Mouse (Mus musculus): ENCODE results near the gene Arap1. TPM values are rescaled to one million over a fixed set of nuclear protein-coding genes. Genes with fewer than 3 reads are reported as not detected.

Gene Arap1
- polyA plus RNA-seq, 1 experiment from 2014 or later, result 13.4 TPM

- Histone ChIP-seq H3K4me3 (replicated peaks) (no peak overlapping the region), H3K4me2 (no peak overlapping the region), H3K36me3 (replicated peaks) (no peaks in the 10 kb centered on the region), H3K9ac (no peak overlapping the region), H3K27me3 (peaks cover 27% of the 10 kb centered on the region), H3K9me3 (no peaks in the 10 kb centered on the region), H3K4me1 (peaks cover 10% of the 10 kb centered on the region), H3K27ac (no peak overlapping the region)
- ATAC-seq (ENCODE audit: low FRiP score), result no peak
- WGBS, result 77% methylated on average over 6 of the region's 6 CpGs
Observed at GRCm38 (mm10) chr7:101316591-101317001, 31.3 kb upstream of the Arap1 start.

DNA sequence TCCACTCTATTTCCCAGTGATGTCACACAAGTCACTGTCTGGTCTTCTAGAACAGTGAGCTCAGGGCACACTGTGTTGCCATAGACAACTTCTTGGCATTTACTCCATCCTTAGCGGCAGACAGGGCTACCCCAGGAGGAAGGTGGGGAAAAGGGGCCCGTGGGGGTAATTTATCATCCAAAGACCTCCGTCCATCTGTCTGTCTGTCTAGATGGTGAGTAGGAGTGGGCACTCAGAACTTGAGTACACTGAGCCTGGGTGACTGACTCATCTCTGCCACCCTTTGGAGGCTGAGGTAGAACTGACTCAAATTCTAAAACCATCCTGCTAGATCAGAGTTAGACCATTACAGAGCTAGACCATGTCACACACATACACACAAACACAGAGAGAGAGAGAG is 30.9 kb upstream of the Arap1 start, which contains the start of gene Stard10:
Gene Stard10 (plus strand): TSS at position 73 of the 400 bp plus-strand sequence.
- peaks cover 31% of the 10 kb centered on the region for H3K27me3 ChIP-seq
- H3K36me3 ChIP-seq (replicated peaks), result no peaks in the 10 kb centered on the region
- H3K27ac ChIP-seq, result no peak within 1 kb of the TSS
- no peak within 1 kb of the TSS for H3K4me2 ChIP-seq
- no peak within 1 kb of the TSS for H3K9ac ChIP-seq
- no peak within 1 kb of the TSS for H3K4me3 ChIP-seq (replicated peaks)
- 82% methylated on average over 3 of the region's 3 CpGs for WGBS
- no peaks in the 10 kb centered on the region for H3K9me3 ChIP-seq
- no peak for ATAC-seq (ENCODE audit: low FRiP score)
- peaks cover 13% of the 10 kb centered on the region for H3K4me1 ChIP-seq

DNA sequence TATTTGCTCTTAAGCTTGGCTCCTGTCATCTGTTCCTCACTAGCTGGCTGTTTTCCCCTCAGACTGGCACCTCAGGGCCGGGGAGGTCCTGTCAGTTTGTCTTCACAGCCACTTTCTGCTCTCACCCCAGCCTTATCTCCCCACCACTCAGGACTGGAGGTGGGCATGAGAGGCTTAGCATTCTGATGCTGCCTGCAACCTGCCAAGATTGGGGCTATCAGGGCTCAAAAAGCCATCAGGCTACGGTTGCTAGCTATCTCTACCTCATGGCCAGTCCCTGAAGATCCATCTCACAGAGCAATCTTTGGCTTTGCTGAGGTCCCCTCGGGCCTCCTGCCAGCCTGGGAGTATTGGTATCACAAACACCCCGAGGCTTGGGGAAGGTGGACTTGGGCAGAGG is 29.0 kb upstream of the Arap1 start:
- H3K9ac ChIP-seq, result no peak overlapping the region
- WGBS, result 66% methylated on average over 4 of the region's 4 CpGs
- H3K4me3 ChIP-seq (replicated peaks), result no peak overlapping the region

DNA sequence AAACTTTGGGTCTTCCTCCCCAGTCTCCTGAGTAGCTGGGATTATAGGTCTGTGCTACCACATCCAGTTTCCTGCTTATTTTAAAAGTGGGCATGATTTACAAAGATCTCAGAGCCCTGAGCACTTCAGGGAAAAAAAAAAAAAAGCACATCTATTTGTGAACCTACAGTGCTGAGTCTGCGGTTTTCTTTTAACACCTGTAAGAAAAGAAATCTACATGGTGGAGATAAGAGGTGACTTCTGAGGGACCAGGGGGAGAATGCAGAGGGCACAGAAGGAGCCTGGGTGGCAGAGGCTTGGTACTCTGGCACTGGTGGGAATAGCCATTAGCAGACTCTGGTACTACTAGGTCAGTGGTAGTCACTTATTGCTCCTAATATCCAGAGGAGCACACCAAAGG is 28.1 kb upstream of the Arap1 start:
- Histone ChIP-seq H3K4me1 (peaks cover 22% of the 10 kb centered on the region), H3K9me3 (no peaks in the 10 kb centered on the region), H3K4me2 (no peak overlapping the region), H3K27ac (no peak overlapping the region), H3K9ac (no peak overlapping the region), H3K27me3 (peaks cover 50% of the 10 kb centered on the region), H3K36me3 (replicated peaks) (no peaks in the 10 kb centered on the region), H3K4me3 (replicated peaks) (no peak overlapping the region)
- WGBS, result 96% methylated on average over 1 of the region's 1 CpGs
- no peak for ATAC-seq (ENCODE audit: low FRiP score)

More for the DNA sequence above, 29.0 kb upstream of the Arap1 start:
- Histone ChIP-seq H3K36me3 (replicated peaks) (no peaks in the 10 kb centered on the region), H3K4me1 (peaks cover 22% of the 10 kb centered on the region), H3K27me3 (peaks cover 46% of the 10 kb centered on the region), H3K9me3 (no peaks in the 10 kb centered on the region), H3K4me2 (no peak overlapping the region), H3K27ac (no peak overlapping the region)
- no peak for ATAC-seq (ENCODE audit: low FRiP score)

- peaks cover 50% of the 10 kb centered on the region for H3K27me3 ChIP-seq
- peak overlapping the region; percentile 86 for H3K4me3 ChIP-seq (replicated peaks)
- peaks cover 22% of the 10 kb centered on the region for H3K4me1 ChIP-seq
- H3K4me2 ChIP-seq, result peak overlapping the region; percentile 99
- 5% methylated on average over 28 of the region's 37 CpGs for WGBS
- no peaks in the 10 kb centered on the region for H3K9me3 ChIP-seq
- no peaks in the 10 kb centered on the region for H3K36me3 ChIP-seq (replicated peaks)
- peak overlapping the region; percentile 77 for H3K9ac ChIP-seq
- H3K27ac ChIP-seq, result no peak overlapping the region
- ATAC-seq (ENCODE audit: low FRiP score), result peak; percentile 83
Observed at GRCm38 (mm10) chr7:101320399-101321217, 27.3 kb upstream of the Arap1 start.

- no peaks in the 10 kb centered on the region for H3K9me3 ChIP-seq
- ATAC-seq (ENCODE audit: low FRiP score), result peak; percentile 84
- peak overlapping the region; percentile 99 for H3K4me2 ChIP-seq
- H3K4me1 ChIP-seq, result peaks cover 22% of the 10 kb centered on the region
- peaks cover 50% of the 10 kb centered on the region for H3K27me3 ChIP-seq
- WGBS, result under 1% methylated on average over 57 of the region's 61 CpGs
- no peak overlapping the region for H3K27ac ChIP-seq
- H3K4me3 ChIP-seq (replicated peaks), result peak overlapping the region; percentile 86
- H3K9ac ChIP-seq, result peak overlapping the region; percentile 77
- H3K36me3 ChIP-seq (replicated peaks), result no peaks in the 10 kb centered on the region
Observed at GRCm38 (mm10) chr7:101321218-101321827, 26.5 kb upstream of the Arap1 start.

GRCm38 (mm10) chr7:101323141-101323594 is 24.7 kb upstream of the Arap1 start:
- Histone ChIP-seq H3K4me1 (peaks cover 22% of the 10 kb centered on the region), H3K27ac (no peak overlapping the region), H3K9ac (no peak overlapping the region), H3K36me3 (replicated peaks) (no peaks in the 10 kb centered on the region), H3K27me3 (peaks cover 50% of the 10 kb centered on the region), H3K4me2 (no peak overlapping the region), H3K9me3 (no peaks in the 10 kb centered on the region), H3K4me3 (replicated peaks) (no peak overlapping the region)
- no peak for ATAC-seq (ENCODE audit: low FRiP score)
- 68% methylated on average over 4 of the region's 4 CpGs for WGBS

DNA sequence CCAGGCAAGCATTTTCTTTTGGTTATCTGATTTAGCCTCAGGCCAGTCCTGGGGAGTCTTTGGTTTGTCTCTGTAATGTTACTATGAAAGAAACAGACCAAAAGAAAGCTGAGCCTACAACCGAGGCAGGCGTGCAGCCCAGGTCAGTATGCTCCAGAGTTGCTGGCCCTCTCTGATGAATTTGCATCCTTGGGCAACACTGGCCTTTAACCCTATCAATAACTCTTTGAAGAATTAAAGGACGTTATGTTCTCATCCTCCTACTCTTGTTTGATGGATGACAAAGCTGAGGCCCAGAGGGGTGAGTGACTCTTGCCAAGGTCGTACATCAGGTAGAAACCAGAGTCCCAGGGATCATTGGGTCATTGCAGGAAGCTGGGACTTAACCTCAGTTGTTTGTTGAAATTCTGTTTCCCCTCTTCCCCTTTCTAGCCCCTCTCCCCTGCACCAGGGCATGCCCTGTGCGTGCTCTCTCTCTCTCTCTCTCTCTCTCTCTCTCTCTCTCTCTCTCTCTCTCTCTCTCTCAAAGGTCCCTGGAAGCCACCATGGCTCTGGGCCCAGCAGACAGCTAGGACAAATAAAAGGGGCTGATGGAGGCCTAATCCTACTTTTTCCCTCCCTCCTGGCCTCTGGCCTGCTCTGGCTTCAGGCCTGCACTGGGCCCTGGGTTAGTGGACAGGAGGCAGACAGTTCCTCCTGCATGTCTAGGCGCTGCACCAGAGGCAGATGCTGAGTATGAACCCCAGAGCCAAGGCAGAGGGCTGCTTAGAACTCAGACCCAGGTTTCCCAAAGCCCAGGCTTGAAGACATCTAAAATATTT is 23.5 kb upstream of the Arap1 start:
- no peak overlapping the region for H3K9ac ChIP-seq
- no peaks in the 10 kb centered on the region for H3K36me3 ChIP-seq (replicated peaks)
- no peak overlapping the region for H3K4me3 ChIP-seq (replicated peaks)
- peaks cover 40% of the 10 kb centered on the region for H3K27me3 ChIP-seq
- H3K4me2 ChIP-seq, result no peak overlapping the region
- peaks cover 30% of the 10 kb centered on the region for H3K4me1 ChIP-seq
- 75% methylated on average over 6 of the region's 6 CpGs for WGBS
- no peak overlapping the region for H3K27ac ChIP-seq
- ATAC-seq (ENCODE audit: low FRiP score), result no peak
- H3K9me3 ChIP-seq, result no peaks in the 10 kb centered on the region

GRCm38 (mm10) chr7:101326006-101326405 is 21.9 kb upstream of the Arap1 start:
- H3K4me2 ChIP-seq, result no peak overlapping the region
- H3K4me1 ChIP-seq, result peaks cover 27% of the 10 kb centered on the region
- no peaks in the 10 kb centered on the region for H3K9me3 ChIP-seq
- 82% methylated on average over 5 of the region's 5 CpGs for WGBS
- ATAC-seq (ENCODE audit: low FRiP score), result no peak
- no peak overlapping the region for H3K27ac ChIP-seq
- no peaks in the 10 kb centered on the region for H3K36me3 ChIP-seq (replicated peaks)
- no peak overlapping the region for H3K4me3 ChIP-seq (replicated peaks)
- H3K9ac ChIP-seq, result no peak overlapping the region
- H3K27me3 ChIP-seq, result peaks cover 27% of the 10 kb centered on the region

GRCm38 (mm10) chr7:101327263-101327662 is 20.6 kb upstream of the Arap1 start:
- Histone ChIP-seq H3K4me2 (no peak overlapping the region), H3K36me3 (replicated peaks) (no peaks in the 10 kb centered on the region), H3K4me1 (peaks cover 18% of the 10 kb centered on the region), H3K9ac (no peak overlapping the region), H3K4me3 (replicated peaks) (no peak overlapping the region), H3K27me3 (peaks cover 16% of the 10 kb centered on the region), H3K9me3 (no peaks in the 10 kb centered on the region), H3K27ac (no peak overlapping the region)
- 57% methylated on average over 5 of the region's 5 CpGs for WGBS
- ATAC-seq (ENCODE audit: low FRiP score), result no peak

GRCm38 (mm10) chr7:101327786-101328185 is 20.1 kb upstream of the Arap1 start:
- Histone ChIP-seq H3K27ac (no peak overlapping the region), H3K36me3 (replicated peaks) (no peaks in the 10 kb centered on the region), H3K4me1 (peaks cover 17% of the 10 kb centered on the region), H3K27me3 (peaks cover 12% of the 10 kb centered on the region), H3K4me2 (no peak overlapping the region), H3K9me3 (no peaks in the 10 kb centered on the region), H3K9ac (no peak overlapping the region), H3K4me3 (replicated peaks) (no peak overlapping the region)
- WGBS, result 97% methylated on average over 2 of the region's 2 CpGs
- ATAC-seq (ENCODE audit: low FRiP score), result no peak

- Histone ChIP-seq H3K27ac (peak overlapping the region; percentile 46), H3K9me3 (no peaks in the 10 kb centered on the region)
- ATAC-seq (ENCODE audit: low FRiP score), result 0 out of 2 replicates have a peak, but pooled peaks have one; percentile 67
Observed at GRCm38 (mm10) chr7:101328621-101329158, 19.2 kb upstream of the Arap1 start.

More at GRCm38 (mm10) chr7:101328621-101329158, 19.2 kb upstream of the Arap1 start:
- Histone ChIP-seq H3K4me3 (replicated peaks) (no peak overlapping the region), H3K4me1 (peaks cover 14% of the 10 kb centered on the region), H3K27me3 (0 out of 2 replicates have a peak, but pooled peaks cover 6% of the 10 kb centered on the region), H3K36me3 (replicated peaks) (no peaks in the 10 kb centered on the region), H3K4me2 (no peak overlapping the region), H3K9ac (no peak overlapping the region)
- 63% methylated on average over 4 of the region's 4 CpGs for WGBS

Data from forebrain, embryonic 12.5 days (tissue).